Mouse (Mus musculus) limb, embryonic 14.5 days (tissue): ENCODE measurements around the gene Larp7. TPM values are rescaled to one million over a fixed set of nuclear protein-coding genes. Genes with fewer than 3 reads are reported as not detected.

Source experiments
- ATAC-seq: fragments of 200-750 bp; cut with Nextera tagmentation; 2 replicates; pipeline ENCODE4 v1.8.0; 2017; ENCODE audit warnings: low read depth, moderate number of reproducible peaks, moderate TSS enrichment; ENCODE audit not compliant: low FRiP score
- DNase-seq: peaks from one replicate; pipeline ENCODE4 v3.0.0-alpha.2; 2015; ENCODE audit warnings: low spot score
- H3K27ac ChIP-seq: fragments of 300-500 bp; sonication (generic); replicated peaks from 2 replicates; pipeline ENCODE4 v1.5.1; 2014; ENCODE audit warnings: low read depth, mild to moderate bottlenecking, low read length, moderate library complexity, mixed read lengths
- H3K27me3 ChIP-seq: fragments of 300-500 bp; sonication (generic); 2 replicates; pipeline ENCODE4 v1.6.1; 2014; ENCODE audit warnings: low read length, mixed read lengths; ENCODE audit not compliant: control insufficient read depth, insufficient read depth
- H3K36me3 ChIP-seq: fragments of 300-500 bp; sonication (generic); 2 replicates; pipeline ENCODE4 v1.6.1; 2014; ENCODE audit warnings: mild to moderate bottlenecking, low read length, moderate library complexity, mixed read lengths; ENCODE audit not compliant: control insufficient read depth, insufficient read depth
- H3K4me1 ChIP-seq: fragments of 300-500 bp; sonication (generic); 2 replicates; pipeline ENCODE4 v1.6.1; 2014; ENCODE audit warnings: antibody characterized with exemption, low read length, mixed read lengths; ENCODE audit not compliant: control insufficient read depth, insufficient read depth
- H3K4me2 ChIP-seq: fragments of 300-500 bp; sonication (generic); replicated peaks from 2 replicates; pipeline ENCODE4 v1.6.1; 2014; ENCODE audit warnings: low read depth, mild to moderate bottlenecking, low read length, moderate library complexity; ENCODE audit not compliant: severe bottlenecking
- H3K4me3 ChIP-seq: fragments of 300-500 bp; sonication (generic); replicated peaks from 2 replicates; pipeline ENCODE4 v1.5.1; 2014; ENCODE audit warnings: low read length
- H3K9ac ChIP-seq: fragments of 300-500 bp; sonication (generic); 2 replicates; pipeline ENCODE4 v1.6.1; 2014; ENCODE audit warnings: mild to moderate bottlenecking, low read depth, low read length, moderate library complexity; ENCODE audit not compliant: severe bottlenecking
- H3K9me3 ChIP-seq: fragments of 300-500 bp; sonication (generic); 2 replicates; pipeline ENCODE4 v1.6.1; 2016; ENCODE audit warnings: low read length; ENCODE audit not compliant: control insufficient read depth
- POLR2A ChIP-seq: fragments of 200-500 bp; IDR thresholded peaks from 2 replicates; pipeline ENCODE4 v1.8.0; 2012; ENCODE audit warnings: inconsistent platforms, mild to moderate bottlenecking, moderate library complexity, borderline replicate concordance; ENCODE audit not compliant: insufficient read depth, insufficient read length; ENCODE audit errors: extremely low read depth
- WGBS: fragments of 180-500 bp; shearing (Covaris S2); extraction: QIAGEN DNeasy Blood & Tissue Kit; methylation state at CpG from one replicate; pipeline ENCODE4 v1.1.7; 2014; 5-methylcytosine and 5-hydroxymethylcytosine counted together
- polyA plus RNA-seq, 2 experiments: library from polyadenylated mRNA; depleted of rRNA in 1 of 2; stranded (reverse) in 1 of 2; unstranded in 1 of 2; fragments of >200 nt; fragmentation: Nextera tagmentation in 1 of 2; extraction: Ambion mirVana in 1 of 2; gene quantifications; 2 replicates each; pipeline versions ENCODE4 v1.2.1 to v1.2.3; 2012 to 2014

The Larp7 gene
- polyA plus RNA-seq, 2 experiments = 35.4 to 51.1 TPM

GRCm38 (mm10) chr3:127558201-127558600 lies 5.1 kb upstream of the Larp7 start:
- no peak overlapping the region for H3K9ac ChIP-seq
- peaks cover 5% of the 10 kb centered on the region; the same call in 1 of the 2 replicates for H3K4me1 ChIP-seq
- no peak overlapping the region for H3K27ac ChIP-seq
- H3K4me2 ChIP-seq = no peak overlapping the region
- no peak for ATAC-seq
- no peak for DNase-seq
- no peaks in the 10 kb centered on the region for H3K9me3 ChIP-seq
- H3K36me3 ChIP-seq = peaks cover 29% of the 10 kb centered on the region
- TF ChIP-seq POLR2A = no peak
- H3K27me3 ChIP-seq = no peaks in the 10 kb centered on the region
- no peak overlapping the region for H3K4me3 ChIP-seq

- H3K9ac ChIP-seq = no peak overlapping the region
- H3K4me3 ChIP-seq = 0 out of 2 replicates have a peak overlapping the region, but pooled peaks have one; percentile 74
- peaks cover 14% of the 10 kb centered on the region for H3K36me3 ChIP-seq
- no peaks in the 10 kb centered on the region for H3K9me3 ChIP-seq
- ATAC-seq (no peak), DNase-seq (peak; percentile 40)
- H3K27me3 ChIP-seq = no peaks in the 10 kb centered on the region
- no peak for TF ChIP-seq POLR2A
- peak overlapping the region; percentile 64; the same call in 1 of the 2 replicates for H3K4me2 ChIP-seq
- H3K4me1 ChIP-seq = peaks cover 5% of the 10 kb centered on the region; the same call in 1 of the 2 replicates
- H3K27ac ChIP-seq = no peak overlapping the region
- WGBS = 52% methylated on average over 5 of the region's 5 CpGs
Observed at GRCm38 (mm10) chr3:127554723-127555122, 1.6 kb upstream of the Larp7 start.

- WGBS = 1% methylated on average over 4 of the region's 4 CpGs
- H3K36me3 ChIP-seq = peaks cover 14% of the 10 kb centered on the region
- H3K27me3 ChIP-seq = no peaks in the 10 kb centered on the region
- H3K27ac ChIP-seq = peak overlapping the region; percentile 93; the same call in 1 of the 2 replicates
- H3K9ac ChIP-seq = peak overlapping the region; percentile 75
- no peaks in the 10 kb centered on the region for H3K9me3 ChIP-seq
- DNase-seq = peak; percentile 9
- peaks cover 5% of the 10 kb centered on the region; the same call in 1 of the 2 replicates for H3K4me1 ChIP-seq
- ATAC-seq = no peak
- TF ChIP-seq POLR2A = no peak
- H3K4me3 ChIP-seq = peak overlapping the region; percentile 74
- H3K4me2 ChIP-seq = peak overlapping the region; percentile 64
Observed at GRCm38 (mm10) chr3:127553720-127554043, 533 bp upstream of the Larp7 start.

- H3K9me3 ChIP-seq = no peaks in the 10 kb centered on the region
- peak overlapping the region; percentile 74 for H3K4me3 ChIP-seq
- peak overlapping the region; percentile 75 for H3K9ac ChIP-seq
- H3K27me3 ChIP-seq = no peaks in the 10 kb centered on the region
- H3K36me3 ChIP-seq = peaks cover 14% of the 10 kb centered on the region
- peak overlapping the region; percentile 93 for H3K27ac ChIP-seq
- WGBS = 6% methylated on average over 12 of the region's 13 CpGs
- TF ChIP-seq POLR2A = no peak
- H3K4me2 ChIP-seq = peak overlapping the region; percentile 59
- no peak for DNase-seq
- peaks cover 5% of the 10 kb centered on the region; the same call in 1 of the 2 replicates for H3K4me1 ChIP-seq
- no peak for ATAC-seq
Observed at GRCm38 (mm10) chr3:127552434-127552972, 646 bp downstream of the Larp7 start.

GRCm38 (mm10) chr3:127547882-127548281 lies 5.3 kb downstream of the Larp7 start:
- no peak overlapping the region for H3K9ac ChIP-seq
- no peak for ATAC-seq
- DNase-seq = peak; percentile 26
- no peak overlapping the region for H3K4me2 ChIP-seq
- TF ChIP-seq POLR2A = no peak
- no peaks in the 10 kb centered on the region for H3K4me1 ChIP-seq
- H3K27me3 ChIP-seq = no peaks in the 10 kb centered on the region
- no peak overlapping the region for H3K27ac ChIP-seq
- 39% methylated on average over 5 of the region's 5 CpGs for WGBS
- H3K36me3 ChIP-seq = peaks cover 35% of the 10 kb centered on the region
- H3K4me3 ChIP-seq = no peak overlapping the region
- H3K9me3 ChIP-seq = no peaks in the 10 kb centered on the region
